Mouse (Mus musculus): ENCODE measurements around the gene Cs. TPM values are rescaled to one million over a fixed set of nuclear protein-coding genes. Genes with fewer than 3 reads are reported as not detected.

The Cs gene
- total and polyA plus RNA-seq, 3 experiments, result 133 to 256 (median 161) TPM

DNA sequence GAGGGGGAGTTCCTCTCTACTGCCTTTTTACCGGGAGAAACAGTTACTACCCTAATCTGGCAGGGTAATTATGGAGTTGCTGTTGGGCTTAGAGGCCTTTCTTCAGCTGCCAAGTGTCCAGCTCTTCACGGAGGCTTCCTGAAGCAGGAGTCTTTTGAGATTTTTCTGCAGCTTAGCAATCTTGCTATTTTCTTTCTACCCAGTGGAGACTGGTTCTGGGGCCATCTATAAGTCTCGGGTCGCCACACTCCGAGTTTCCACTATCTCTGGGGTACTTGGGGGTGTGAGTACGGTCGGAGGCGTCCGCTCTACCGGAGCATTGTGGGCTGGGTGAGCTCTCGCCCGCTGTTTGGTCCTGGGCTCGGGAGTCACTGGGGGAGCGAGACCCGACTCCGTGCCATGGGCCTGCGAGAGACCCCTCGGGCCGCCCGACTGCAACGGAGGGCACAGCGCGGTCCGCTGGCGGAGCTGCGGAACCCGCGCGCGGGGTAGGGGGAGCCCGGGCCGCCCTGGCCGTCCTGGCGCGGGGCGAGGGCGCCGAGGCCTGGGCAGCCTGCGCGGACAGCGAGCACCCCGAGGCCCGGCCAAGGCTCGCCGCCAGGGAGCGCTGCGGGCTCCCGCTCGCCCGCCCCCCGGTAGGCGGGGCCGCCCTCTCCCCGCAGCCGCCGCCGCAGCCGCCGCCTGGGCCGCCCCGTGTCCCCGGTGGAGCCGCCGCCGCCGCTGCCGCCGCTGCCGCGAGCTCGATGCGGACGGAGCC is 39.1 kb downstream of the Cs start, which contains the start of gene Ankrd52:
Gene Ankrd52, plus strand, starts transcription at position 661 of the 757 bp plus-strand sequence.
- DNase-seq (ENCODE audit: low read depth, low spot score), result peak; percentile 69
- Histone ChIP-seq H3K79me2 (ENCODE audit: control insufficient read depth, insufficient read depth, low read length, poor library complexity) (peaks cover 22% of the 10 kb centered on the region), H3K36me3 (ENCODE audit: control insufficient read depth in 1 of 2, insufficient read depth in 2 of 2, low read length in 2 of 2) (peaks cover 2 to 8% of the 10 kb centered on the region in 2 experiments), H3K4me3 (ENCODE audit: control insufficient read depth in 1 of 2, insufficient read depth in 1 of 2, low read depth in 2 of 2, low read length in 2 of 2) (peak within 1 kb of the TSS; percentile 90 to 99), H3K9me3 (replicated peaks; ENCODE audit: insufficient read depth, low read length) (no peaks in the 10 kb centered on the region), H3K9ac (ENCODE audit: control insufficient read depth, low read depth, low read length, poor library complexity, severe bottlenecking) (peak within 1 kb of the TSS; percentile 97), H3K27me3 (ENCODE audit: control insufficient read depth in 1 of 2, insufficient read depth in 2 of 2, low read length in 2 of 2) (no peaks in the 10 kb centered on the region), H3K27ac (ENCODE audit: control insufficient read depth, low read depth, low read length) (peak within 1 kb of the TSS; percentile 59), H3K4me1 (ENCODE audit: control insufficient read depth in 1 of 2, insufficient read depth in 2 of 2, low read length in 2 of 2) (peaks cover 0 to 14% of the 10 kb centered on the region in 2 experiments)
- peak; percentile 79; the same call in 1 of the 2 replicates for TF ChIP-seq MAZ (IDR thresholded peaks at IDR 0.05; ENCODE audit: low read depth, low read length)
- no peak for TF ChIP-seq ETS1 (IDR thresholded peaks at IDR 0.05; ENCODE audit: low read depth, low read length)
- no peak for TF ChIP-seq MYC (IDR thresholded peaks at IDR 0.05; ENCODE audit: low read depth, low read length)
- peak; percentile 79; the same call in 1 of the 2 replicates for TF ChIP-seq TBP (IDR thresholded peaks at IDR 0.05; ENCODE audit: low read depth, low read length)
- TF ChIP-seq USF1 (IDR thresholded peaks at IDR 0.05; ENCODE audit: low read depth, low read length), result no peak
- peak; percentile 49 for TF ChIP-seq HCFC1 (IDR thresholded peaks at IDR 0.05; ENCODE audit: low read depth, low read length)
- TF ChIP-seq POLR2AphosphoS5 (IDR thresholded peaks at IDR 0.05; ENCODE audit: borderline replicate concordance, low read depth, low read length), result no peak
- no peak; the same call in 1 of the 2 replicates for TF ChIP-seq KAT2A (conservative IDR thresholded peaks at IDR 0.05; ENCODE audit: low read depth, low read length)
- TF ChIP-seq ZKSCAN1 (IDR thresholded peaks at IDR 0.05; ENCODE audit: low read depth, low read length), result no peak
- TF ChIP-seq EP300 (IDR thresholded peaks at IDR 0.05; ENCODE audit: low read depth in 1 of 2, low read length in 2 of 2), result 0 out of 4 replicates have a peak, but pooled peaks of 1 of the 2 experiments have one; percentile 8
- TF ChIP-seq CTCF (IDR thresholded peaks at IDR 0.05 in 2 of 3, conservative IDR thresholded peaks at IDR 0.05 in 1 of 3; ENCODE audit: control insufficient read depth in 1 of 3, insufficient read depth in 1 of 3, low read depth in 2 of 3, low read length in 3 of 3, poor library complexity in 1 of 3, severe bottlenecking in 1 of 3), result peak in 2 of 3 experiments; percentile 61 to 83; a peak in 5 of 6 replicates
- TF ChIP-seq ELF1 (IDR thresholded peaks at IDR 0.05; ENCODE audit: low read depth, low read length), result no peak
- peak; percentile 30; the same call in 1 of the 2 replicates for TF ChIP-seq BHLHE40 (IDR thresholded peaks at IDR 0.05; ENCODE audit: borderline replicate concordance, low read depth, low read length)
- no peak for TF ChIP-seq NRF1 (IDR thresholded peaks at IDR 0.05; ENCODE audit: insufficient read depth, low read depth, low read length, poor library complexity, severe bottlenecking)
- no peak for TF ChIP-seq GATA1 (IDR thresholded peaks at IDR 0.05; ENCODE audit: low read depth, low read length)
- no peak for TF ChIP-seq MAFK (IDR thresholded peaks at IDR 0.05; ENCODE audit: borderline replicate concordance, low read depth, low read length)
- peak; percentile 31 to 72 for TF ChIP-seq POLR2A (IDR thresholded peaks at IDR 0.05; ENCODE audit: control insufficient read depth in 1 of 2, insufficient read depth in 1 of 2, low read depth in 1 of 2, low read length in 2 of 2, poor library complexity in 1 of 2)
- no peak for TF ChIP-seq ZNF384 (IDR thresholded peaks at IDR 0.05; ENCODE audit: low read depth, low read length)
- no peak for TF ChIP-seq ZC3H11A (IDR thresholded peaks at IDR 0.05; ENCODE audit: low read depth, low read length)
- no peak for TF ChIP-seq TCF12 (IDR thresholded peaks at IDR 0.05; ENCODE audit: low read depth, low read length)
- TF ChIP-seq MYB (IDR thresholded peaks at IDR 0.05; ENCODE audit: low read depth, low read length), result no peak
- 0 out of 2 replicates have a peak, but pooled peaks have one; percentile 6 for TF ChIP-seq MXI1 (IDR thresholded peaks at IDR 0.05; ENCODE audit: low read depth, low read length)
- TF ChIP-seq UBTF (IDR thresholded peaks at IDR 0.05; ENCODE audit: borderline replicate concordance, insufficient read depth, low read depth, low read length), result no peak
- TF ChIP-seq NELFE (IDR thresholded peaks at IDR 0.05; ENCODE audit: low read depth, low read length), result peak; percentile 62
- TF ChIP-seq MEF2A (IDR thresholded peaks at IDR 0.05; ENCODE audit: extremely low read depth, insufficient replicate concordance, low read depth, low read length, poor library complexity, severe bottlenecking), result no peak
- TF ChIP-seq CHD1 (IDR thresholded peaks at IDR 0.05; ENCODE audit: low read depth, low read length), result no peak
- no peak for TF ChIP-seq RAD21 (IDR thresholded peaks at IDR 0.05; ENCODE audit: low read depth, low read length)
- TF ChIP-seq E2F4 (IDR thresholded peaks at IDR 0.05; ENCODE audit: borderline replicate concordance, low read depth, low read length), result no peak
- TF ChIP-seq SMC3 (IDR thresholded peaks at IDR 0.05; ENCODE audit: low read depth, low read length), result peak; percentile 42
- peak; percentile 43 for TF ChIP-seq MAX (IDR thresholded peaks at IDR 0.05; ENCODE audit: low read length)
- peak; percentile 60; the same call in 1 of the 2 replicates for TF ChIP-seq SIN3A (IDR thresholded peaks at IDR 0.05; ENCODE audit: low read length)
- peak; percentile 55 for TF ChIP-seq ZMIZ1 (IDR thresholded peaks at IDR 0.05; ENCODE audit: low read depth, low read length)
- TF ChIP-seq POLR2AphosphoS2 (IDR thresholded peaks at IDR 0.05; ENCODE audit: low read length), result no peak
- TF ChIP-seq GABPA (IDR thresholded peaks at IDR 0.05; ENCODE audit: low read depth, low read length), result no peak
- TF ChIP-seq CHD2 (IDR thresholded peaks at IDR 0.05; ENCODE audit: low read length), result no peak
